Mouse (Mus musculus): ENCODE measurements around the gene Mlec.

DNA sequence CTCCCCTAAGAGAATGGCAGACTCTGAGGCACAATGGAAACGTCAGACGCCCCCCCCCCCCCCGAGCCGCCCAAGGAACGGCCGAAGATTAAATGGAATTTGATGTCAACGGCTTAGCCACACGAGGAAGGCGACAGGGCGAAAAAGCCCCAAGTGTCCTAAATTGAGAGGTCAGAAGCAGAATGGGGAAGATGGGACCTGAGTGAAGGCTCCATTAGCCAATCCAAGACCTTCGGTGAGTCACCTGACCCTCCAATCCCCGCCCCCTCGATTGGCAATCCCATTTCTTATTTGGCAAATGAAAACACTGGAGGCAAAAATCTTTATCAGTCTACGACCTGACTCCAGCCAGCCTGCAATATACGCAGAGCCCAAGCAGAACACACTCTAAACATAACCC, 26.7 kb upstream of the Mlec start:
- no peak for TF ChIP-seq CTCF (IDR thresholded peaks at IDR 0.05; ENCODE audit: control insufficient read depth, insufficient read depth, low read length)
- no peak for TF ChIP-seq POLR2A (IDR thresholded peaks at IDR 0.05; ENCODE audit: borderline replicate concordance, control insufficient read depth, low read depth, low read length)
